Mouse (Mus musculus): ENCODE measurements around the gene Tom1. TPM values are rescaled to one million over a fixed set of nuclear protein-coding genes. Genes with fewer than 3 reads are reported as not detected.
A peak's percentile ranks its signal among the peaks of the same experiment; 100 is the strongest.

The Tom1 gene
- total and polyA plus RNA-seq, 3 experiments = 18.0 to 32.6 TPM; not detected in 1

- no peak for DNase-seq (ENCODE audit: low read depth, low spot score)
- Histone ChIP-seq H3K27ac (ENCODE audit: control insufficient read depth, low read depth, low read length) (no peak overlapping the region), H3K27me3 (ENCODE audit: control insufficient read depth in 1 of 2, insufficient read depth in 2 of 2, low read length in 2 of 2) (no peaks in the 10 kb centered on the region), H3K4me3 (ENCODE audit: control insufficient read depth in 1 of 2, insufficient read depth in 1 of 2, low read depth in 2 of 2, low read length in 2 of 2) (no peak overlapping the region), H3K36me3 (ENCODE audit: control insufficient read depth in 1 of 2, insufficient read depth in 2 of 2, low read length in 2 of 2) (peaks cover 0 to 15% of the 10 kb centered on the region in 2 experiments; a peak in 2 of 4 replicates), H3K9ac (ENCODE audit: control insufficient read depth, low read depth, low read length, poor library complexity, severe bottlenecking) (no peak overlapping the region), H3K9me3 (replicated peaks; ENCODE audit: insufficient read depth, low read length) (no peaks in the 10 kb centered on the region), H3K4me1 (ENCODE audit: control insufficient read depth in 1 of 2, insufficient read depth in 2 of 2, low read length in 2 of 2) (peaks cover 11 to 18% of the 10 kb centered on the region in 2 experiments), H3K79me2 (ENCODE audit: control insufficient read depth, insufficient read depth, low read length, poor library complexity) (no peaks in the 10 kb centered on the region)
- TF ChIP-seq JUND (IDR thresholded peaks at IDR 0.05; ENCODE audit: low read depth, low read length) = no peak
- no peak for TF ChIP-seq MEF2A (IDR thresholded peaks at IDR 0.05; ENCODE audit: extremely low read depth, insufficient replicate concordance, low read depth, low read length, poor library complexity, severe bottlenecking)
- TF ChIP-seq POLR2A (IDR thresholded peaks at IDR 0.05; ENCODE audit: control insufficient read depth in 1 of 2, insufficient read depth in 1 of 2, low read depth in 1 of 2, low read length in 2 of 2, poor library complexity in 1 of 2) = no peak
These were observed 44.7 kb downstream of the Tom1 start for GRCm38 (mm10) chr8:75078215-75078614.

- Histone ChIP-seq H3K36me3 (ENCODE audit: control insufficient read depth in 1 of 2, insufficient read depth in 2 of 2, low read length in 2 of 2) (peaks cover 0 to 15% of the 10 kb centered on the region in 2 experiments; a peak in 2 of 4 replicates), H3K9ac (ENCODE audit: control insufficient read depth, low read depth, low read length, poor library complexity, severe bottlenecking) (no peak overlapping the region), H3K27me3 (ENCODE audit: control insufficient read depth in 1 of 2, insufficient read depth in 2 of 2, low read length in 2 of 2) (no peaks in the 10 kb centered on the region), H3K79me2 (ENCODE audit: control insufficient read depth, insufficient read depth, low read length, poor library complexity) (no peaks in the 10 kb centered on the region), H3K4me1 (ENCODE audit: control insufficient read depth in 1 of 2, insufficient read depth in 2 of 2, low read length in 2 of 2) (peaks cover 14 to 23% of the 10 kb centered on the region in 2 experiments), H3K4me3 (ENCODE audit: control insufficient read depth in 1 of 2, insufficient read depth in 1 of 2, low read depth in 2 of 2, low read length in 2 of 2) (no peak overlapping the region), H3K9me3 (replicated peaks; ENCODE audit: insufficient read depth, low read length) (no peaks in the 10 kb centered on the region), H3K27ac (ENCODE audit: control insufficient read depth, low read depth, low read length) (no peak overlapping the region)
- DNase-seq (ENCODE audit: low read depth, low spot score) = no peak
- TF ChIP-seq POLR2A (IDR thresholded peaks at IDR 0.05; ENCODE audit: control insufficient read depth in 1 of 2, insufficient read depth in 1 of 2, low read depth in 1 of 2, low read length in 2 of 2, poor library complexity in 1 of 2) = no peak
- no peak for TF ChIP-seq CTCF (IDR thresholded peaks at IDR 0.05 in 2 of 3, conservative IDR thresholded peaks at IDR 0.05 in 1 of 3; ENCODE audit: control insufficient read depth in 1 of 3, insufficient read depth in 1 of 3, low read depth in 2 of 3, low read length in 3 of 3, poor library complexity in 1 of 3, severe bottlenecking in 1 of 3)
- no peak for TF ChIP-seq MYB (IDR thresholded peaks at IDR 0.05; ENCODE audit: low read depth, low read length)
- TF ChIP-seq USF1 (IDR thresholded peaks at IDR 0.05; ENCODE audit: low read depth, low read length) = no peak
- TF ChIP-seq MAFK (IDR thresholded peaks at IDR 0.05; ENCODE audit: borderline replicate concordance, low read depth, low read length) = no peak
- no peak for TF ChIP-seq ZC3H11A (IDR thresholded peaks at IDR 0.05; ENCODE audit: low read depth, low read length)
- TF ChIP-seq RAD21 (IDR thresholded peaks at IDR 0.05; ENCODE audit: low read depth, low read length) = no peak
- TF ChIP-seq CHD2 (IDR thresholded peaks at IDR 0.05; ENCODE audit: low read length) = no peak
- TF ChIP-seq GATA1 (IDR thresholded peaks at IDR 0.05; ENCODE audit: low read depth, low read length) = no peak
- TF ChIP-seq ZNF384 (IDR thresholded peaks at IDR 0.05; ENCODE audit: low read depth, low read length) = no peak
- TF ChIP-seq ZMIZ1 (IDR thresholded peaks at IDR 0.05; ENCODE audit: low read depth, low read length) = no peak
These were observed 45.3 kb downstream of the Tom1 start for GRCm38 (mm10) chr8:75078851-75079250.

- H3K9ac ChIP-seq (ENCODE audit: control insufficient read depth, low read depth, low read length, poor library complexity, severe bottlenecking) = peak overlapping the region; percentile 23
- no peaks in the 10 kb centered on the region for H3K27me3 ChIP-seq (ENCODE audit: control insufficient read depth in 1 of 2, insufficient read depth in 2 of 2, low read length in 2 of 2)
- peak; percentile 57 for DNase-seq (ENCODE audit: low read depth, low spot score)
- no peaks in the 10 kb centered on the region for H3K9me3 ChIP-seq (replicated peaks; ENCODE audit: insufficient read depth, low read length)
- H3K36me3 ChIP-seq (ENCODE audit: control insufficient read depth in 1 of 2, insufficient read depth in 2 of 2, low read length in 2 of 2) = peaks cover 0 to 37% of the 10 kb centered on the region in 2 experiments; a peak in 2 of 4 replicates
- H3K4me3 ChIP-seq (ENCODE audit: control insufficient read depth in 1 of 2, insufficient read depth in 1 of 2, low read depth in 2 of 2, low read length in 2 of 2) = 0 out of 4 replicates have a peak overlapping the region, but pooled peaks have one; percentile 8 to 16
- peaks cover 36 to 42% of the 10 kb centered on the region in 2 experiments for H3K4me1 ChIP-seq (ENCODE audit: control insufficient read depth in 1 of 2, insufficient read depth in 2 of 2, low read length in 2 of 2)
- H3K27ac ChIP-seq (ENCODE audit: control insufficient read depth, low read depth, low read length) = peak overlapping the region; percentile 31; the same call in 1 of the 2 replicates
- no peaks in the 10 kb centered on the region for H3K79me2 ChIP-seq (ENCODE audit: control insufficient read depth, insufficient read depth, low read length, poor library complexity)
- no peak for TF ChIP-seq TBP (IDR thresholded peaks at IDR 0.05; ENCODE audit: low read depth, low read length)
- no peak for TF ChIP-seq RAD21 (IDR thresholded peaks at IDR 0.05; ENCODE audit: low read depth, low read length)
- peak; percentile 55; the same call in 1 of the 2 replicates for TF ChIP-seq MAX (IDR thresholded peaks at IDR 0.05; ENCODE audit: low read length)
- TF ChIP-seq CHD2 (IDR thresholded peaks at IDR 0.05; ENCODE audit: low read length) = no peak
- TF ChIP-seq KAT2A (conservative IDR thresholded peaks at IDR 0.05; ENCODE audit: low read depth, low read length) = no peak
- no peak for TF ChIP-seq GATA1 (IDR thresholded peaks at IDR 0.05; ENCODE audit: low read depth, low read length)
- TF ChIP-seq BHLHE40 (IDR thresholded peaks at IDR 0.05; ENCODE audit: borderline replicate concordance, low read depth, low read length) = no peak
- 0 out of 2 replicates have a peak, but pooled peaks have one; percentile 23 for TF ChIP-seq TCF12 (IDR thresholded peaks at IDR 0.05; ENCODE audit: low read depth, low read length)
- 0 out of 2 replicates have a peak, but pooled peaks have one; percentile 34 for TF ChIP-seq MAZ (IDR thresholded peaks at IDR 0.05; ENCODE audit: low read depth, low read length)
- 0 out of 2 replicates have a peak, but pooled peaks have one; percentile 18 for TF ChIP-seq ETS1 (IDR thresholded peaks at IDR 0.05; ENCODE audit: low read depth, low read length)
- TF ChIP-seq POLR2A (IDR thresholded peaks at IDR 0.05; ENCODE audit: control insufficient read depth in 1 of 2, insufficient read depth in 1 of 2, low read depth in 1 of 2, low read length in 2 of 2, poor library complexity in 1 of 2) = no peak
- peak; percentile 48 for TF ChIP-seq USF1 (IDR thresholded peaks at IDR 0.05; ENCODE audit: low read depth, low read length)
- TF ChIP-seq EP300 (IDR thresholded peaks at IDR 0.05; ENCODE audit: low read depth in 1 of 2, low read length in 2 of 2) = peak in 1 of 2 experiments; percentile 37; a peak in 2 of 4 replicates
- no peak for TF ChIP-seq RCOR1 (IDR thresholded peaks at IDR 0.05; ENCODE audit: low read depth, low read length)
- TF ChIP-seq TAL1 (IDR thresholded peaks at IDR 0.05; ENCODE audit: low read length) = no peak
These were observed 48.0 kb downstream of the Tom1 start for GRCm38 (mm10) chr8:75081364-75082040.

Data from MEL (cell line).